Mouse (Mus musculus): Measurements from ENCODE around the gene Uchl4.

- no peak for TF ChIP-seq CTCF (IDR thresholded peaks at IDR 0.05; ENCODE audit: insufficient read depth, low read length)
- no peak for TF ChIP-seq POLR2A (IDR thresholded peaks at IDR 0.05; ENCODE audit: borderline replicate concordance, extremely low read depth, low read depth, low read length)
Observed at GRCm38 (mm10) chr9:64195554-64195953, 39.4 kb upstream of the Uchl4 start.
